Mouse (Mus musculus) erythroblast, adult 5-6 weeks (primary cell): ENCODE measurements around the gene Lrp4. TPM values are rescaled to one million over a fixed set of nuclear protein-coding genes. Genes with fewer than 3 reads are reported as not detected.
A peak's percentile ranks its signal among the peaks of the same experiment; 100 is the strongest.
"Not testable (repeated sequence)": the region's sequence is repeated elsewhere in the genome, so short reads cannot be mapped to it uniquely, and the experiment has no call there.

ENCODE experiments used
- ATAC-seq: replicated peaks from 2 replicates; pipeline ENCODE4 v1.8.0; 2016; ENCODE audit warnings: moderate number of reproducible peaks, mild to moderate bottlenecking, moderate TSS enrichment, inconsistent platforms; ENCODE audit not compliant: poor library complexity, low FRiP score, severe bottlenecking
- total RNA-seq, 2 experiments: library from RNA; stranded (forward) in 1 of 2; stranded (reverse) in 1 of 2; fragments of 150-400 nt in 1 of 2; fragments of 200-764, 138-1000 nt in 1 of 2; gene quantifications; 2 replicates each; pipeline versions ENCODE4 v1.2.3 to v1.2.4; 2015 to 2017; ENCODE audit warnings: low replicate concordance in 2 of 2

Lrp4 gene
- total RNA-seq, 2 experiments from 2014 or later: 0.19 to 2.5 TPM

DNA sequence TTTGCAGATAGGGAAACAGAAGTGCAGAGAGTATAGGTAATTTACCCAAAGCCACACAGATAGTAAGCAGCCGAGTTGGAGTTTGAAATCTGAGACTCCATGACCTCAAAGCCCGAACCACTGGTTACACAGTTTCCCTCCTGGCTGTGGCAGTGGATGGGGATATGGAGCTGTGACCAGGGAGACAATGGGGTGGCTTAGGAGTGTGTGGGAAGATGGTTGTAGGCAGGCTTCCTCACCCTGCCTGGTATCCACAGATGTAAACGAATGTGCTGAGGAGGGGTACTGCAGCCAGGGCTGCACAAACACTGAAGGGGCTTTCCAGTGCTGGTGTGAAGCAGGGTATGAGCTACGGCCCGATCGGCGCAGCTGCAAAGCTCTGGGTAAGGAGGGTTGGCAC lies 19.5 kb downstream of the Lrp4 start:
- no peak for ATAC-seq

DNA sequence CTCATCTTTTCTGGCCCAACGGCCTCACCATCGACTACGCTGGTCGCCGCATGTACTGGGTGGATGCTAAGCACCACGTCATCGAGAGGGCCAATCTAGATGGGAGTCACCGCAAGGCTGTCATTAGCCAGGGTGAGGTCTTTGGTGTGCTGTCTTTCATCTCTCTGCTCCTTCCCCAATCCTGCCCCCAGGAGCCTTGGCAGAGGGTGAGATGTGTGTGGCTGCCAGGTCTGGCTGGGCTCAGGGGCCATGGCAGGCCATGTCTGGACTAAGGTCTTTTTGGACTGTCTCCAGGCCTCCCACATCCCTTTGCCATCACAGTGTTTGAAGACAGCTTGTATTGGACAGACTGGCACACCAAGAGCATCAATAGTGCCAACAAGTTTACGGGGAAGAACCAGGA lies 23.1 kb downstream of the Lrp4 start:
- ATAC-seq: no peak

DNA sequence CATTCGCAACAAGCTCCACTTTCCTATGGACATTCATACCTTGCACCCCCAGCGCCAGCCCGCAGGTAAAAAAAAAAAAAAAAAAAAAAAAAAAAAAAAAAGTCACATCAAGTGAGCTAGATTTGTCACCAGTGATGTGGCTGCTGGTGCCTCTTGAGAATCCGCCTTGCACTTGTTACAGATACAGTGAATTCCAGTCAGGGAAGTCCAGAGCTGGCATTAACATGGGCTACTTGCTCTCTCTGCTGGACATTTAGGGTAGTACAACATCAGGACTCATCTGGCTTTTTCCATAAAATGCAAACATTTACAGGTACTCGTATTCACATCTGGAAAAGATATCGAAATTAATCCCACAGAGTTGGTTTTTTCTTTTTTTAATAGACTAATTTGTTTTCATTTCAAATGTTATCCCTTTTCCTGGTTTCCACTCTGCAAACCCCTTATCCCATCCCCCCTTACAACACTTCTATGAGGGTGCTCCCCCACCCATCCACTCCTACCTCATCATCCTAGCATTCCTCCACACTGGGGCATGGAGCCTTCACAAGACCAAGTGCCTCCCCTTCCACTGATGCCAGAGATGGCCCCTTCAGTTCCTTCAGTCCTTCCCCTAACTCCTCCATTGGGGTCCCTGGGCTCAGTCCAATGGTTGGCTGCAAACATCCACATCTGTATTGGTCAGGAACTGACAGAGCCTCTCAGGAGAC lies 23.6 kb downstream of the Lrp4 start:
- no peak for ATAC-seq

DNA sequence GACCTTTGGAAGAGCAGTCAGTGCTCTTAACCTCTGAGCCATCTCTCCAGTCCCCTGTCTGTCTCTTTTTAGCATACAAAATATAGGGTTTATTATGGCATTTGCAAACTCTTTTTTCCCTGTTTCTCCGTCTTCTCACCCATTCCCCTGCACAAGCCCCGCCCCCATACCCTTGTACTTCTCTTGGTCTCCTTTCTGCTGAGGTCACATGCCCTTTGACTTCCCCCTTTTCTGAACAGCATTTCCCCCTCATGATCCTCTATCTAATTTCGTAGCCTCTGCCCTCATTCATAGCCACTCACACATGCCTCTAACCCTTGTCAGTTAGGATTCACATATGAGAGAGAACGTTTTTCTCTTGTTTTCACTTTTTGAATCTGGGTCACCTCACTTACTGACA lies 27.4 kb downstream of the Lrp4 start:
- ATAC-seq: no peak

DNA sequence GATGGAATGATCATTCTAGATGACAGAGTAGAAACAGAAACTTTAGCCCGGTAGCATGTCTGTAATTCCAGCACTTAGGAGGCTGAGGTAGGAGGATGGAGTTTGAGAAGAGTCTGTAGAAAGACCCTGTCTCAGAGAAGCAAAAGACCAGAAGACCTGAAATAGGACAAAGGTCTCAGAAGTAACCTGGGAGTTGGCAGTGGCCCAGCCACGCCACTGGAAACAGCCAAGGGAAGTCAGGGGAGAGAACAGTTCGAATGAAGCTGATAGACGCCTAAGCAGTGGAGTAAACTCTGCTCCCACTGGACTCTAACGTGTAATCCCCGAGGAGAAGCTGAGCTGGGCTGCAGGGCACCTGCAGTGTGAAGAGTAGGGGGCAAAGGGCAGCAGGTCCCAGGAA lies 27.9 kb downstream of the Lrp4 start:
- no peak for ATAC-seq

DNA sequence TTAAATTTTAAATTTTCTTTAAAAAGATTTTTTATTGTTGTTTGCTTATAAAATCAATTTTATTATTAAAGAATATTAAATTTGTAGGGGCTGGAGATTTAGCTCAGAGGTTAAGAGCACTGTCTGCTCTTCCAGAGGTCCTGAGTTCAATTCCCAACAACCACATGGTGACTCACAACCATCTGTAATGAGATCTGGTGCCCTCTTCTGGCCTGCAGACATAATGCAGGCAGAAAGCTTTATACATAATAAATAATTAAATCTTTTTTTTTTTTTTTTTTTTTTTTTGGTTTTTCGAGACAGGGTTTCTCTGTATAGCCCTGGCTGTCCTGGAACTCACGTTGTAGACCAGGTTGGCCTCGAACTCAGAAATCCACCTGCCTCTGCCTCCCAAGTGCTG lies 30.0 kb downstream of the Lrp4 start:
- ATAC-seq: not testable (repeated sequence)

DNA sequence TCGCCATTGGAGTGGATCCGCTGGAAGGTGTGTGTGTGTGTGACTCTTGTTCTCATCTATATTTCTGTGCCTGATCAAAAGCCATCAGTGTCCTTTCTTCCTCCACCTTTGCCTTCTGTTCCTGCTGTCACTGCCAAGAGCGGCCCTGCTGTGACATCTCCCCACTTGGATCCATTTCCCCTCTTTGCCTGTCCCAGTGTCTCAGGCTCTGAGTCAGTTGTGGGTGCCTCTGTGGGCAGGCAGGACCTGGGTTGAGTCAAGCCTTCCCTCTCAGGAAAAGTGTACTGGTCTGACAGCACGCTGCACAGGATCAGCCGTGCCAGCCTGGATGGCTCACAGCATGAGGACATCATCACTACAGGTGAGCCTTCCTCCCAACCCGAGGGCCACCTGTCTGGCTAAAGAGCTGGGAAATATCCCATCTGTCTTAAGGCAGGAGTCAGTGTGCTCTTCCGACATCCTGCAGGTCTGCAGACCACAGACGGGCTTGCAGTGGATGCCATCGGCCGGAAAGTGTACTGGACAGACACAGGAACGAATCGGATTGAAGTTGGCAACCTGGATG lies 34.8 kb downstream of the Lrp4 start:
- ATAC-seq: no peak

DNA sequence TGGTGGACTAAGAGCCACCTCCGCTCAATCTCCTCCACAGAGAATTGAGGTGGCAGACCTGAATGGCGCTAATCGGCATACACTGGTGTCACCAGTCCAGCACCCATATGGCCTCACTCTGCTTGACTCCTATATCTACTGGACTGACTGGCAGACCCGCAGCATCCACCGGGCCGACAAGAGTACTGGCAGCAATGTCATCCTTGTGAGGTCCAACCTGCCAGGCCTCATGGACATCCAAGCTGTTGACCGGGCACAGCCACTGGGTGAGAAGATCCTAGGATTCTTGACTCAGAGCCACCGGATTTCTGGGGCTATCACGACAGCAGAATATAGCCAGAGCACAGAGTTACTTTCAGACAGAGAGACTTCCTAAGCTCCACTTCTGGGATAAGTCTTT lies 36.7 kb downstream of the Lrp4 start:
- no peak for ATAC-seq

DNA sequence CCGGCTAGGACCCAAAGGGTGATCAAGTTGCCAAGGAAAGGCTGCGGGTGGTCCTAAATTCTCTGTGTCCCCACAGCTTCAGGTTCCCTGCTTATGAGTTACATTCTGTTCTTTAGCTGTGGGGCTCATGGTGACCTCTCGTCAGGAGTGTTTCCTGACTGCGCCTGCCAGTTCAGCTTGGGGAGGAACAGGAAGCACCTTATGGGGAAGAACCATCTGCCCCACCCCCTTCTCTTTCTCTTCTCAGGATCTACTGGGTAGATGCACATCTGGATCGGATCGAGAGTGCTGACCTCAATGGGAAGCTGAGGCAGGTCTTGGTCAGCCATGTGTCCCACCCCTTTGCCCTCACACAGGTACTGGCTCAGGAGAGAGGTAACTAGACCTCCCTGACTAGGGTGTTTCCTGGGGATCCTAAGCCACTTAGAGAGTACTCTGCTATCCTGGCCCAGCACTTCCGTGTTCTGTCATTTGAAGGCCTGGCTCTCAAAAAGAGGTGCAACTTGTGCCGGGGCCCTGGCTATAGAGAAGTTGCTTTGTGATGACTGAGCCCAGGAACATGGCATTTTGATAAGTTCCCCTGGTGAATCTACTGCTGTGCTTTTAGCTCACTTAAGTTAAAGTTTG lies 40.9 kb downstream of the Lrp4 start:
- no peak for ATAC-seq

DNA sequence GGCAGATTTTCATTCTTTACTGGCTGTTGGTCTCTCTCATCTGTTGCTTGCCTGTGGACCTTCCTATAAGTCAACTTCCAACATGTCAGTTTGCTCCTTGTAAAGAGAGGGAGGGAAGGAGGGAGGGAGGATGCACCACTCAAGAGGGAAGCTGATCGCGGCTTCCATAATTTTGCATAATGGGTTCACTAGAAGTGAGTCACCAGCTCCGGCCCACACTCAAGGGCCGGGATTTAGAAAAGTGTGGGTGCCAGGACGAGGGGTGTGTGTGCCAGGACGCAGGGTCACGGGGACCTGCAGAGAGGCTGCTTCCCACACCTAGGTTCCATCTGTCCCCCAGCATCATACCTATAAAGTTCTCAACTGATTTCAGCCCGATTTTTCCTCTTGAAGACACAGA lies 50.8 kb downstream of the Lrp4 start:
- no peak for ATAC-seq

DNA sequence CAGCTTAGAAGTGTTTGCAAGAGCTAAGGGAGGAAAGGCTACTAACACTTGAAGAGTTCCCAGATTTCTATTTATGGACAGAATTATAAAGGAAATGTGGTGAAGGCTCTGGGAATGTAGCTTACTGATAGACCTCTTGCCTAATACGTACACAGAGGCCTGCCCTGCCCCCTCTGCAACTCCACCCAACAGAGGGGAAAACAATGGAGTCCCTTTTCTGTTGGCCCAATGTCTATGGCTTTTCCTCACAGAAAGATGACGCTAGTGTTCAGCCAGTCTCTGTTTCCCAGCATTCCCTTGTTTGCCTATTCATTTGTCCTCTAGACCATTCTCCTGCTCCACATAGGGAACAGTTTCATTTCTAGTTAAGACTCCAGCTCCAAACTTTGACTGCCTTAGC lies 59.9 kb downstream of the Lrp4 start:
- no peak for ATAC-seq

DNA sequence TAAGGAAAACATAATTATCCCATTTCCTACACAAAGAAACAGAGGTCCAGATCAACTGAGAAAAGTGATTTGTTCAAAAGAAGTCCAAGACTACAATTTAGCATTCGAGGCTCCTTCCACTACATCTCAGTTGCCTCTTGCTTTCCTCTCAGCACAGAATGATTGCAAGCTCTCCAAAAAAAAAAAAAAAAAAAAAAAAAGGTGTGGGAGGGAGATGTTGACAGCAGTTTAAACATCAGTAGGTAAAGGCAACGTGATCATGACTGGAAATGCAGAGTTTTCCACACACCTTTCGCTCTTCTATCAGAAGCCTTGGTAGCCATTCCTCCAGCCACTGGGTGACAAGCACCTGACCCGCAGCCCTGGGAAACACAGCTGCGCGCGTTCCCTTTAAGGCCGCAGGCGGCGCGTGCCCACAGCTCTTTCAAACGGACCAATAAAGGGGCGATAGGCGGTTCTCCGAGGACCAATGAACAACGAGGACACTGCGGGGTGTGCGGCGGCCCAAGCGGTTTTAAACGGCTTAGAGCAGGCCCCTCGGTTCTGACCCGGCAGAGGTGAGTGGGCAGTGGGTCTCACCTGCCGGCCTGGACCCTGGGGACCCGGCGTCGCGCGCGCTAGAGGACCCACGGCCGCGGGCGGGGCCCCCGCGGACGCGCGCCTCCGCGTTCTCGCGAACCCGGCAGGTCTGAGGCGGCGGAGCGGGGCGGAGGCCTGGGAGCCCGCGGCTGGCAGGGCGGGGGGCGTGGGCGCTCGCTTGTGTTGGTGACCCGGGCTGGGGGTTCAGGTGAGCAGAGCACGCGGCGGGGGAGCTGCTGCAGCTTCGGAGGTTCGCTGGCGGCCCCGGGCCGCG lies 69.2 kb downstream of the Lrp4 start, which contains the start of gene Ckap5:
Gene Ckap5, plus strand, starts transcription at position 469 of the 853 bp plus-strand sequence.
- ATAC-seq: peak; percentile 99

DNA sequence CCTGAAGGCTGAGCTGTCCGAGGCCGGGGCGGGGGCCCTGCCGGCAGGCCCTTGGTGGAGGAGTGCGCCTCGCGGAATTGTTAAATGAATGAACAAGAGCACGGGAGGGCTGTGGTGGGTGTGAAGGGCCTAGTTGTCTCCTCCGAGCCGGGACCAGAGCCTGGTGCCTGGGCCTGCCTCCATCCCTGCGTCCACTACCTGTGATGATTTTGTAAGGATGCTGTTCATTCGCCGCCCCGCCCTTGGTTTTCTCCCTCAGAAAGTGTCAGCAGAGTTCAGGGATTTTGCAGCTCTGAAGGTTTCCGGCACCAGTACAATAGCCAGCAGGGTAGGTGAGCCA lies 69.8 kb downstream of the Lrp4 start:
- ATAC-seq: peak; percentile 62

DNA sequence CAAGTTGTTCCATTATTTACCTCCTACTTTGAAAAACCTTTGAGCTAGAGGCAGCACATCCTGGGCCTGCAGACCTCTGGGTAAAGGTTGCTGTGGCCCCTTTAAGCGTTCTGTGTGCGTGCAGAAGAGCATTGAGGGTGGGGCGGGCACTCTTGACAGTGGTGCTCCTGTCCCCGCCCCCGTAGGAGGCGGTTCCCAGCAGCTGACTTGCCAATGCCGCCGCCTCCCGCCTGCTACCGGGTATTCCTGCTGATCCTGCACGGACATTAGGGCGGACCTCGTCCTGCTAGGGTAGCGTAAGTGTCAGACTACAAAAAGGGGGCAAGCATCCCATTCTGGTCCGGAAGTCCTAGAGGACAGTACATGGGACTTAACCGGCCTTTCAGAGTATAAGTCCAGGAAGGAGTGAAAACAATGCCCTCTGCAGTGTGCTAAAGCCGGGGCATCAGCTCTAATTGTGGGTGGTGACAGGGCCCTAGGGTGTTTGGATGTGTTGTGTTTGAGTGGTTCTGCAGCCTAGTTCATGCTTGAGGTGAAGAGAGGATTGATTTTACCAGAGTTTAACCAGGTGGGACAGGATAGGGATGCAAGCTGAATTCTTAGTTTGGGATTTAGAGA lies 80.4 kb downstream of the Lrp4 start:
- ATAC-seq: peak; percentile 100

Other genes starting within 250 kb of the Lrp4 start
- gene Ddb2, start 220.5 kb upstream of the Lrp4 start, total RNA-seq (2015; ENCODE audit: low replicate concordance): 1.3 and 2.5 TPM in 2 replicates
- gene Ddb2, start 220.5 kb upstream of the Lrp4 start, total RNA-seq (2017; ENCODE audit: low replicate concordance): 1.5 and 1.7 TPM in 2 replicates
- gene Pacsin3, start 201.6 kb upstream of the Lrp4 start, total RNA-seq (2015; ENCODE audit: low replicate concordance): not detected in 2 replicates
- not detected in 2 replicates for gene Pacsin3, start 201.6 kb upstream of the Lrp4 start, total RNA-seq (2017; ENCODE audit: low replicate concordance)
- gene Arfgap2, start 192.5 kb upstream of the Lrp4 start, total RNA-seq (2015; ENCODE audit: low replicate concordance): 11.3 and 23.1 TPM in 2 replicates
- 18.7 and 28.9 TPM in 2 replicates for gene Arfgap2, start 192.5 kb upstream of the Lrp4 start, total RNA-seq (2017; ENCODE audit: low replicate concordance)
- 0.38 and 1.3 TPM in 2 replicates for gene 1110051M20Rik, start 12.8 kb upstream of the Lrp4 start, total RNA-seq (2015; ENCODE audit: low replicate concordance)
- gene 1110051M20Rik, start 12.8 kb upstream of the Lrp4 start, total RNA-seq (2017; ENCODE audit: low replicate concordance): 0.94 TPM in 1 of 2 replicates, not detected in the other
- 25.6 and 28.2 TPM in 2 replicates for gene Ckap5, start 69.3 kb downstream of the Lrp4 start, total RNA-seq (2015; ENCODE audit: low replicate concordance)
- gene Ckap5, start 69.3 kb downstream of the Lrp4 start, total RNA-seq (2017; ENCODE audit: low replicate concordance): 42.2 and 42.3 TPM in 2 replicates
- gene F2, start 178.9 kb downstream of the Lrp4 start, total RNA-seq (2015; ENCODE audit: low replicate concordance): not detected in 2 replicates
- gene F2, start 178.9 kb downstream of the Lrp4 start, total RNA-seq (2017; ENCODE audit: low replicate concordance): not detected in 2 replicates
- 0.77 and 1.0 TPM in 2 replicates for gene Zfp408, start 192.3 kb downstream of the Lrp4 start, total RNA-seq (2015; ENCODE audit: low replicate concordance)
- 2.1 and 6.5 TPM in 2 replicates for gene Zfp408, start 192.3 kb downstream of the Lrp4 start, total RNA-seq (2017; ENCODE audit: low replicate concordance)
- gene Arhgap1, start 192.3 kb downstream of the Lrp4 start, total RNA-seq (2015; ENCODE audit: low replicate concordance): 39.5 and 46.7 TPM in 2 replicates
- 29.9 and 33.3 TPM in 2 replicates for gene Arhgap1, start 192.3 kb downstream of the Lrp4 start, total RNA-seq (2017; ENCODE audit: low replicate concordance)